Mouse (Mus musculus) brain, embryonic 14.5 days (tissue): Measurements from ENCODE around the gene Ddost. TPM values are rescaled to one million over a fixed set of nuclear protein-coding genes. Genes with fewer than 3 reads are reported as not detected.

Experiments
- DNase-seq: peaks from one replicate; pipeline ENCODE4 v3.0.0-alpha.2; 2011; ENCODE audit warnings: low read depth
- CTCF ChIP-seq: fragments of 200-500 bp; IDR thresholded peaks from 2 replicates; pipeline ENCODE4 v1.5.1; 2012; ENCODE audit warnings: inconsistent platforms, mild to moderate bottlenecking, moderate library complexity, borderline replicate concordance; ENCODE audit not compliant: insufficient read depth, insufficient read length; ENCODE audit errors: extremely low read depth
- POLR2A ChIP-seq: fragments of 200-500 bp; IDR thresholded peaks from 2 replicates; pipeline ENCODE4 v1.6.1; 2012; ENCODE audit warnings: mild to moderate bottlenecking, inconsistent platforms, borderline replicate concordance; ENCODE audit not compliant: poor library complexity, insufficient read depth, insufficient read length, severe bottlenecking; ENCODE audit errors: extremely low read depth
- polyA plus RNA-seq: library from polyadenylated mRNA; depleted of rRNA; stranded (reverse); fragments of >200 nt; gene quantifications from 2 replicates; pipeline ENCODE4 v1.2.3, GENCODE M21; 2012; rRNA removed

The Ddost gene
- polyA plus RNA-seq, 1 experiment: 167 TPM

DNA sequence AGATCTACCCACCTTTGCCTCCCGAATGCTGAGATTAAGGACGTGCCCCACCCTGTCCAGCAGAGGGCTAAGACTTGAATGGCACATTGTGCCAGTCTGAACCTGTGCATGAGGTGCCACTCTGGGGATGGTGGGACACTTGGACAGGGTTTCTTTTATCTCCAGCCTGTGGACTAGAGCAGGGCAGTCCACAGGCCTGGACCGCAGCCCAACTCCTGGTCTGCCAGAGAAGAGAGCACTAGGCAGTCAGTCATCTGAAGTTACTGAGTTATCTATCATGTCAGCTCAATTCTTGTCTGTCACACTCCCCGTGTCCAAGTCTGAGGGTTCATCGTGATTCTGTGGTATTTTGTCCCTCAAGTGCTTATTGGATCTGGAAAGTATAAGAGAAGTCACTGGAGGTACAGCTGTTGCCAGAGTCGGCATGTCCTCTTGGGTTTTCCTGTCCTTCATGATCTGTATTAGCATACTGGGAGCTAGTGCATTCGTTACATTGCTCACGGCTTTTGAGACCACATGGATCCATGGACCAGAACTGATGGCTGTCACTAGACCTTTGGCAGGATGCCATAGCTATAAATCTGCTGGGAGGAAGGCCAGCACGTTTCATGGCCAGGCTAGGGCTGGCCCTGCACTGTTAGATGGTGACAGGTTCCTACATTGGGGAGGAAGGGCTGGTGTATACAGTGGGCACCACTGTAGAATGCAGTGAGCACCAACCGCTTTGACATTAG, 49.1 kb downstream of the Ddost start:
- TF ChIP-seq CTCF (no peak), POLR2A (no peak)
- peak; percentile 14 for DNase-seq

DNA sequence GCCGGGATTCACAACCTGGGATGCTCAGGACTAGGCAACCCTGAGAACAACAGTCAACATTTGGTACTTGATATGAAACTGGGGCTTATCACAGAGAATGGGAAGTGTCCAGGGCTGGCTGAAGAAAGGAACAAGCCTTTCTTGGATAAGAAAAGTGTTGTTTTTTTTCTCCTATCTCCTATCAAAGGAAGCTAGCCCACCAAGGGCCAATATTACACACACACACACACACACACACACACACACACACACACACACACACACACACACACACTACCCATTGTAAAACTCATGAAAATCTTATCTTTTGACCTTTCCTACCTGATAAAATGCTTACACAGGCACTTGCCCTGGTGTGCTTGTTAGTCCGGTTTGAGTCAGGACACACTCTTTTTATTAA, 51.0 kb downstream of the Ddost start:
- no peak for TF ChIP-seq CTCF
- TF ChIP-seq POLR2A: no peak
- DNase-seq: no peak

DNA sequence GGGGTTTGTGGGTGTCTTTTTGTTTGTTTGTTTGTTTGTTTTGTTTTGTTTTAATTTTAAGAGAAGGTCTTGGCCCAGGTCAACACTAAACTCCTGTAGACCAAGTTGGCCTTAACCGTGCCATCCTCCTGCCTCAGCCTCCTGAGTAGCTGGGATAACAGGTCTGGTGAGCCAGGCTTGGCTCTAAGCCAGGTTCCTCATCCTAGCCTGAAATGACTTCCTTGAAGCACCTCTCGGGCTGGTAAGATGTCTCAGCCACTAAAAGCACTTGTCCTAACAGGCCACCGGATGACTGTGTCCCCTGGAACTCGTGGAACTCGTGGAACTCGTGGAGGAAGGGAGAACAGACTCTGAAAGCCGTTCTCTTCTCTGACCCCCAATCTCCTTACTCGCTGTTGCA, 51.6 kb downstream of the Ddost start:
- TF ChIP-seq CTCF (no peak), POLR2A (no peak)
- DNase-seq: no peak

DNA sequence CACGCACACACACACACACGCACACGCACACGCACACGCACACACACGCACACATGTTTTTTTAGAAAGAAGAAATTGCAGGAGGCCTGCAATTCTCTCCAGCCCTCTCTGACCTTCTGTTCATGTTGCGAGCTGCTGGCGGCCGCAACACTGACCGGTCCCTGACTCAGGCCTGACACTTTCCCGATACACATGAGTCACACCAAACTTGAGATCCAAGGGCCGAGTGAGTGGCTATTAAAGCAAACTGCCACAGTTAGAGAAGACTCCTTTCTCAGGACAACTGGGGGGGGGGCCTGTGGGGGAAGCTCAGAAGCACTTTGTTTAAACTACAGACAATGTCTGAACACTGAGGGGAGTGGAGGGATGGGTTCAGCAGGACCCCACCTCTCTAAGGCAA, 52.0 kb downstream of the Ddost start:
- TF ChIP-seq POLR2A (no peak), CTCF (no peak)
- no peak for DNase-seq

DNA sequence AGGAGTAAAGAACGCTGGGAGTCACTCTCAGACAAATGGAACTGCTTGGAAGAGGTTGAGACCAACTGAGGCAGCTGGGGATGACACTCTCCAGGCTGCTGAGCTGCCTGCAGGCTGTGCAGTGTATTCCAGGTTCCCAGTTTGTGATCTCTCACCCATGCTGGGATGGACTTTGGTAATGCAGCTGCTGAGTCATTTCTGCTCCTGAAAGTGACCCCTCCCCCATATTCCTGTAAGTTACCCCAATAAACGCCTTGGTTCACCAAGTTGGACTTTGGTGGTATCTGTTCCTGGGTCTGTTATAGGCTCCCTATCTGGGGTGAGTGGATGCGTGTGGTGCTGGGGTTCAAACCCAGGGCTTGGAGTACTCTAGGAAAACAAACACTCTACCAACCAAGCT, 53.6 kb downstream of the Ddost start:
- no peak for DNase-seq
- TF ChIP-seq CTCF (no peak), POLR2A (no peak)

DNA sequence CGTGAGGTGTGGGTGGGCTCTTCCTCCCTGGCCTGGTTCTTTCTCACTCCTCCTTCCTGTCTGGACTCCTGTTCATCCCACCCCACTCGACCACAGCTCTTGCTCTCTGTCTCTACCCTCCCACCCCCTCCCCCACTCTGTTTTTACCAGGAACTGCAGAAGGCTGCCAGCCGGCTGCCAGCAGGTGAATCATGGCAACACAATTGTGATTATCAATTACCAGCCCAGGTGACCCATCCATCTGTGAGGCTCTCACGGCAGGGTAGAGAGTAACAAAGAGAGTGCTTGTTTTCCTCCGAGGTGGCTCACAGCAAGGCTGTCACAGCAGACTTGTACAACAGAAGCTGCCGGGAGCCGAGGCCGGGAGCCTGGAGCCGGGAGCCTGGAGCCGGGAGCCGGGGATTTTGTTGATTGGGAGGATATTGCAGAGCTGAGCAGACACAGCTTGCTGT, 56.9 kb downstream of the Ddost start:
- peak; percentile 62 for DNase-seq
- TF ChIP-seq CTCF (no peak), POLR2A (no peak)

Other genes starting within 250 kb of the Ddost start
- 197 and 200 TPM in 2 replicates for gene Hp1bp3, start 88.4 kb upstream of the Ddost start, polyA plus RNA-seq
- gene Sh2d5, start 54.3 kb upstream of the Ddost start, polyA plus RNA-seq: 19.3 and 22.5 TPM in 2 replicates
- gene Kif17, start 54.3 kb upstream of the Ddost start, polyA plus RNA-seq: 2.1 and 3.9 TPM in 2 replicates
- 87.9 and 92.7 TPM in 2 replicates for gene Pink1, start 21.6 kb downstream of the Ddost start, polyA plus RNA-seq
- 1.9 and 3.2 TPM in 2 replicates for gene Cda, start 63.3 kb downstream of the Ddost start, polyA plus RNA-seq
- 2.9 and 4.3 TPM in 2 replicates for gene Fam43b, start 91.8 kb downstream of the Ddost start, polyA plus RNA-seq
- gene Mul1, start 129.9 kb downstream of the Ddost start, polyA plus RNA-seq: 14.5 and 19.6 TPM in 2 replicates
- gene Camk2n1, start 149.6 kb downstream of the Ddost start, polyA plus RNA-seq: 28.3 and 37.4 TPM in 2 replicates